Mouse (Mus musculus) spleen, embryonic (tissue): ENCODE measurements around the gene Gtf2f2.

Experiments
- CTCF ChIA-PET: fragments of 350-600 bp; sonication (Branson Sonifier 250); formaldehyde crosslinking; loops from one replicate; lab custom pipeline; 2022; lab: Charles Lee

Gene Gtf2f2

DNA sequence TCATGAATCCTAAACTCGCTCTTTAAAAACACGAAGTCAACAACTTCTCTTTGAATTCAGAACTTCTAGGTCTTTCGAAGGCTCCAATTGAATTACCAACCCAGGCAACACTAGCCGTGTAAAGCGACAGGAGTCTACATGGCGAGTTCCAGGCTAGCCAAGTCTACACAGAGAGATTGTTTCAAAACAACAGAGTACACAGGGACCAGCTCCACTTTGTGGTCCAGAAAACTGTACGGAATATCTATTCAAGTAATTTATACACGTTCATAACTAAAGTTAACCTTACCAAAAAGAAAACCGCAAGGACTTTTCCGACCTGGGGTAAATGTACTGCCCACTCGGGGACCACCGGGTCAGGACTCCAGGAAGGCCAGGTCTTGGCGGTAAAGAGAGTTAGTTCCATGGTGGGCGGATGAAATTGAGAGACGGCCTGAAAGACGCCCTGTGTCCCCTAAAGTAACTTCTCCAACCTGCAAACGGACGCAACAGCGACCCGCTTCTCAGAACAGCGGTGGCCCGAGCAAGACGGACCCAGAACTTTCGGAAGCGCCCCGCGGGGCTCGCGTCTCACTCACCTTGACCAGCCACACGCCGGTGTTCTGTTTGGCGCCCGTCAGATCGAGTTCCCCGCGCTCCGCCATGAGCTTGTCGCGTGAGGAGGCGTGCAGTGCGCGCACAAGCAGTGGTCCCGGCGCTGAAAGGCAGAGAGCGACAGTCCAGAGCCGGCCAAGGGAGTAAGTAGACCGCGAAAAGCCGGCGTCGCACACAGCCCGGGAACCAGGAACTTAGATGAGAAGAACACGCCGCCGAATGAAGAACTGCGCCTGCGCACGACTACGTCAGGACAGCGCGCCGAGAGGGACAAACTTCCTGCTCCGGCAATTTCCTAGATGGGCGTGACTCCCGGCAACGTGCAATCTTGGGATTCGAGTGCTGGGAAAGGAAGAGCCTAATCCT lies at the start of gene Gtf2f2:
Gene Gtf2f2 (minus strand): TSS at position 764 of the 960 bp plus-strand sequence.
- CTCF ChIA-PET: no interaction called here

DNA sequence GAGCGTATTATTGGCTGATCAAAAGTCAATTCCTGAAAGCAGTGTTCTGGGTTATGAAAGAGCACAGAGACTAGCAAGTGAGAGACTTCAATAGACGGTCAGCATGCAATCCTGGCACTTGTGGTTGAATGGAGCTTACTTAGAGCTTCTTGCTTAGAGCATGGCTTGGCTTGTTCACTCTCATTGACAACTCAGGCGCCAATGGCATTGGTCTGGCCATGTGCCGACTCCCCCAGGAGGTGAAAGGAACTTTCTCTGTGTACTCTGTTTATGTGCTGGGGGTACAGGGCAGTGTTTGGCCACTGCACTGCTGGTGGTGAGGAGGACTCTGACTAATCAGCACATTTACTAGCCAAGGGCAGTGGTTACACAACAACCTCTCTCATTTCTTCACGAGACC lies 48.8 kb upstream of the Gtf2f2 start:
- CTCF ChIA-PET: no interaction called here

DNA sequence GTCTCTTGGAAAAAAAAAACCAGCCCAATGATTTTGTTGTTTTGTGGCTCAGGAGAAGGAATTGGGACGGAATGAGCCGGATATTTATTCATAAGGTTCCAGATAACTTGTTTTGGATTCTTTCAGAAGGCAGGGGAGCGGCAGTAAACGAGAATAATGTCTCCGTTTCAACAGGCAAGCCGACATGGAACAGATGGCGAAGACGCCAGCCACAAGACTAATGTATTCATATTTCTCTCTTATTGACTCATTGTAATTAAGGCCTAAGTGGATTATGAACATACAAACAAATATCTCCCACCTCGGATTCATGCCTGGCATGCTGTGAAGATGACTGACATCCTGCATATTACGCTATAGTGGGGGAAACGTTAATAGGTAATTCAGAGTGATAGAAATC lies 43.1 kb upstream of the Gtf2f2 start:
- CTCF ChIA-PET: no interaction called here

DNA sequence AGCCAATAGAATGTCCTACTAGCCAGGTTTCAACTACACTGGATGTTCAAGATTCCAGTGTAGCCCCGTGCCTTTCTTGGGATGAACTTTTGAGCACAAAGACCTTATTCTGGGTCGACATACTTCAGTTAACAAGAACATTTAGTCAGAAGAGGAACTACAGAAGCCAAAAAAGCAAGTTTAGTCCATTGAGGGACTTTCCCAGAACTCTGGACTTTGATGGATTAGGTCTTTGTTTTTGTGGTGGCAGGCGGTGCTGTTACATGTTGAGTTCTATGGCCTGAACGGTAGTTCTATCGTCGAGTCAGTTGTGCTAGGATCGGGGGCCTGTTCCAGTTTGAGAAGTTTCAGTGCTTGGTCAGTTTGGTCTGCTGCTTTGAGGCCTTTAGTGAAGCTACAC lies 41.3 kb upstream of the Gtf2f2 start:
- CTCF ChIA-PET: no interaction called here

DNA sequence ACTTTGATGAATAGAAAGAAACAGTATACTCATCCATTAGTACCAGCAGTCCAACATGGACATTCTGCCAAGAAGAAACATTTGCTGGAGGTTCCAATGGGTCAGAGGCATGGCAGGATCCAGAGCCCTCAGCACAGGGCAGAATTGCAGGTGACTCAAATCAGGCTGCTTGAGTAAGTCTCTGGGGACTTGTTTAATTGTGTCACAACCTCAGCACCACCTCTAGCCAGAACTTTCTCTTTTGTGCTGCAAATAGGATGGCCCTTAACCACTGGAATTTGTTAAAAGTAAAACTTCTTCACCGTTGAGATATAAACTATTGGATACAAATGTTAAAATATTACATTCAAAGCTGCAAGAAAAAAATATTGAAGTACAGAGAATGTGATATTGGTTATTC lies 35.1 kb upstream of the Gtf2f2 start:
- CTCF ChIA-PET: no interaction called here

DNA sequence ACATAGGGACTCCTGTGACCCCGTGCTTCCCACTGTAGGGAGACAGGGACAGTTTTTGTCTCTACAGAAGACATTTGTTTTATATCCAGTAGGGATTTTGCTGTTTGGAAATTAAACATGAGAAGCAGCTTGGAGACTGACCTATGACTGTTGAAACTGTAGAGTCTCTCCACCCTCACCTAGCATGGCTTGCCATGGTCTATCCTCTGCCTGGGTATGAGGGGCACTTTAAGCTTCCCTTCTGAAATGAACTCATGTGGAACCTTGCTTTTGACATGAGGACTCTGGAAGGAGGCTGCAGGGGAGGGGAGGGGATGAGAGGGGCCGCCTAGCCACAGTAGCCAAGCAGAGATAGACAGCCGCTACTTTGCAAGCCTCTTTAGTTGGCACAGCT lies 33.5 kb upstream of the Gtf2f2 start:
- CTCF ChIA-PET: no interaction called here

DNA sequence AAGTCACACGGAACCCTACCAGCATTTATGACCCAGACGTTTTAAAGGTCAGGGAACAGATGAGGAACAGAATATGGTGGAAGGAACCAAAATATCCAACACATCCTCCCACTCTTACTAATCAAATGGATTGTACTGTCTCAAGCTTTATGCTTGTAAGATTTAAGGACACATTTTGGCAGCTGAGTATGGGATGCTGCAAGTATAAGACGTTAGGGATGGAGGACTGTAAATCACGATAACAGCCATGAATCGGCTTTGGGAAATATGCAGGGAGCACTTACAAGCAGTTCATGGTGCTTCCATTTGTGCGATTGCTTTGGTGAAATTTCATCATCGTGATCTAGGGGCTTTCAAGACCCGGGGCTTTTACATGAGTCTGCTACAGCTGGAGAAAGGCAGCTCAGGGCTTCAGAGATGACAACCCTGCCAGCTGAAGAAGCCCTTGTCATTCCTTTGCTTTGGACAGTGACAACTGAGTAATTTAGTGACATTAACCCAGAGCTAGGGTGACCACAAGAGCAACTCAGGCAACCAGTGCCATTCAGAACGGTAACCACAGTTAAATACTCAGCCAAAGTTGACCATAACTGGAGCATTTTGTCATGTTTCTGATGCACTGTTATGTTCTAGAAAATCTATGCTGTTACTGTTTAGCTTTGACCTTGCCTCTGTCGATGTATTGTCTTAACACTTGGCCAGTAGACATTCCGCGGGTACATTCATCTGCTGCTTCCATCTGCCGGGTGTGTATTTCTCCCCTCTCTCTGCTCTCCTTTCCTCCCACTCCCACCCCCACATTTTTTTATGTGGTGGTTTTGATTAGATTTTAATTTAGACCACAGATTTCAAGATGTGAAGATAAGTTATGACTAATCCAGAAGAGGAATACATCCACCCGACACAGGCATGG lies 32.8 kb upstream of the Gtf2f2 start:
- CTCF ChIA-PET: no interaction called here

DNA sequence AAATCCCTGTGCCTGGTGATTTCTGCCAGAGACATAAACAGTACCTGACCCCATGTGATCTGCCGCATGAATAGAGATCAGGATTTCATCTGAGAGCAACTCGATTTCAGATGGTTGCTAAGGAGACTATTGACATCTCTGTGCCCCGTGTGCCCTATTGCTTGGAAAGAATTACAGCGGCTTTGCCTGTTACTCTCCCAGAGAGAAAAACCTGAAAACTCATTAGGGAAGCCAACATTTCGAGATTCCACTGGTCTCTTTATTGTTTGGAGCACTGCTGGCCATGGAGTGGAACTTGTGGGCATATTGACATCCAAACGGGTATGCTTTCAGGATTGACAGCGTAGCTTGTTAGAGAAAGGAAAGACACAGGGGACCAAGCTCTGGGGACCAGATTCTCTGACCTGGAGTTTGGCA lies 22.6 kb upstream of the Gtf2f2 start:
- CTCF ChIA-PET: no interaction called here

DNA sequence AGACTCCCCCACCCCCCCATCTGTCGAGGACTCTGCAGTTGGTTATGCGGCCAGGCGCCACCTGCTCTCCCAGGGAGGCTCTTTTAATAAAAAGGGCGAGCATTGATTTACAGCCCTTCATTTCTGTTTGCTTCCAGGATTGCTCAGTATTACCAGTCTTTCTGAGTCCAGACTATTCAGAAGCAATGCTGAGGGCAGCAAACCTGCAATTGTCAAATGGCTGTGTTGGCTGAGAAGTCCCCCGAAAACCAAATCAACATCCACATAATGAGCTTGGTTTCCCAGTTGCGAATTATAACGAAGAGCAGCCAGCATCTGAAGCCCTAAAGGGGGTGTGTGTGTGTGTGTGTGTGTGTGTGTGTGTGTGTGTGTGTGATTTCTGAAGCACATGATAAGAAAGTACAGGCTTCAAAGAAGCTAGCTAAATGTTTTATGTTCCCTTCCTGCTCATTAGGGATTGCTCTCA lies 22.0 kb upstream of the Gtf2f2 start:
- CTCF ChIA-PET: no interaction called here

DNA sequence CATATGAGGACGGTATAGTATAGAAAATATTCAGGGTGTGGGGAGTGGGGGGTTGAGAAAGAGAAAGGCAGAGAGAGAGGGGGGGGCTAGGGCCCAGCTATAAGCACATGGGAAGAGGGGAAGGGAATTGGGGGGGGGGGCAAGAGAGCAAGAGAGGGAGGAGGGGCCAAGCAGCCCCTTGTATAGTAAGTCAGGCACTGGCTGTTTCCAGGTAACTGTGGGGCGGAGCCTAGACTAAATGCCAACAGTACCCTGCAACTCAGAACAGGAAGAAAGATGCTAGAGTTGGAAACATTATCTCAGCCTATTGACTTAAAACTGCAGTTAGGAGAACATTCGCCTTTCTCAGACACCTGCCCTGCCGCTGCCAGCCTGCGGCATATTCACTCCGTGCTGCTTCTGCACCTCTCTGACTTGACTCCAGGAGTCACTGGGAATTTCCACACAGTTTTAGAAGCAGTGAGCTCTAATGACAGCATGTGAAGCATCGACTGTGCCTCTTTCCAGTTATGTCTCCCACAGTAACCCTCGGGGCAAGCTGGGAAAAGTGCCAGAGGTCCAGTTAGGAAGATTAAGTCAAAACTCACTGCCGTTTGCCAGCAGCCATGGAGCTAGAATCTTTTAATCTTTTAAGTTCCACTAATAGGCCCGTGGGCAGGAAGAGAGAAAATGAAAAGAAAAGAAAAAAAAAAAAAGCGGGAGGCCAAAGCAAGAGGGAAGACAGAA lies 20.6 kb upstream of the Gtf2f2 start:
- CTCF ChIA-PET: no interaction called here

DNA sequence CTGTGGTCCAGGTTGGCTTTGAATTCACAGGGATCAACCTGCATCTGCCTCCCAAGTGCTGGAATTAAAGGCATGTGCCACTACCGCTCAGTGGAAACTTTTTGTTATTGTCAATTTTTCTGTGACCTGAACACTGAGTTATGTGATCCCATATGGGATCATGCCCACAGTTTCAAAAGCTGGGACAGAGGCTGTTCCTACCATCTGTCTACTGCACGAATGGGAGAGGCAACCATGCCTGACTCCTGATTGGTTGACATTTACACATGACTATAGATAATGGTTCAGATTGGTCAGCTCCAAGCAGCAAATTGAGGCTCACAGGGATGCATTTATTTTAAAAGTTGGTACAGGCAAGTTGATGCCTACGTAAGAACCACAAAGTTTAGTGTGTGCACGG lies 14.0 kb upstream of the Gtf2f2 start:
- CTCF ChIA-PET: no interaction called here

DNA sequence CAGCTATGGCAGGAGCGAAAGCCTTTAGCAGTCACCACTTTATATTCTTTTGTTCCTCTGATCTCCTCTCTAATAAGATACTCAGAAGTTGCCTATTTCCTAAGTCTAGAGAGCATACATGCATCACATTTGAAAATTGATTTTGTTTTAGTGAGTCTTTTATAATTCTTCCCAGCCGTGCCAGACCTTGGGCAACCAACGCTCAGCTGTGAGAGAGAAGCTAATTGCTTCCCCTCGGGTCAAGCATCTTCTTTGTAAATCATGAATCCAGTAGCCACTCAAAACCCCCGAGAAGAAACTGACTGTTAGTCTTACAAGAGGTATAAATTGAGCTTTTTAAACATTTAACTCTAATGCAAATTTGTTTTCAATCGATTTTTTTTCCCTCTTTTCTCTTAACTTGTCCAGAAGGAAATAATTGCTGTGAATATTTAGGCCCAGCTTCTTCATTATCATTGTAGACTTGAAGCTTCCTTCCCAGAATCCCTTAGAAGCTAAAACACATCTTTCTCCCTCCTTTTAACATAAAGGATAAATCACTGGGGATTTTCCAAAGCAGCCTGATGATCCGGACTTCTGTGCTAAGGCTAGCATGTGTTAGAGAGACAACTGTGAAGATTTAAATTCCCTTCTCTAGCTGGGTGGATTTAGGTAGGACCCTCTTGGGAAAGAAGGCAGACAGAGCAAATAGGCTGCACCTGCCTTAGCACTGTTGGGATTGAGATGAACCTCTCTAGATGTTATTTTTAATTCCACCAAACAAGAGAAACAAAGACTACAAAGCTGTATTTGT lies 10.5 kb upstream of the Gtf2f2 start:
- CTCF ChIA-PET: no interaction called here

DNA sequence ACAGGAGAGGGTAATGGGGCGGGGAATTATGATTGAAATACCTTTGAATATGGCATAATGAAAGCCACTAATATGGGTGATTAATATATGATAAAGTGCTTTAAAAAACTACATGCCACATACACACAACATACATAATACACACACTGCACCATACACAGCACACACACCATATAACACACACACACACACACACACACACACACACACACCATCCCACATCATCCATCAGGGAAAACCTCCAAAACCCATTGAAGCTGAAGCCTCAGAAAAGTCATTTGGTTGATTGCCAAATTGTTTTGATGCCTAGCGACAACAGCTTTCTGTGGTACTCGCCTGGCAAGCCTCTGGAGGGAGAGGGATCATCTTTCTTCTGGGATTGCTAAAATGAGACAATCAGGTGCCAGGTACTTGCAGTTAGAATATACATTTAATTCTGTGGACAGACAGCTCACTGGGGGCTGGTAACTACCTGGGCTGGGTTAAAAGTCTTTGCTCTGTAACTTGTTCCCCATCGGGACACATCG lies 9.7 kb upstream of the Gtf2f2 start:
- CTCF ChIA-PET: no interaction called here

DNA sequence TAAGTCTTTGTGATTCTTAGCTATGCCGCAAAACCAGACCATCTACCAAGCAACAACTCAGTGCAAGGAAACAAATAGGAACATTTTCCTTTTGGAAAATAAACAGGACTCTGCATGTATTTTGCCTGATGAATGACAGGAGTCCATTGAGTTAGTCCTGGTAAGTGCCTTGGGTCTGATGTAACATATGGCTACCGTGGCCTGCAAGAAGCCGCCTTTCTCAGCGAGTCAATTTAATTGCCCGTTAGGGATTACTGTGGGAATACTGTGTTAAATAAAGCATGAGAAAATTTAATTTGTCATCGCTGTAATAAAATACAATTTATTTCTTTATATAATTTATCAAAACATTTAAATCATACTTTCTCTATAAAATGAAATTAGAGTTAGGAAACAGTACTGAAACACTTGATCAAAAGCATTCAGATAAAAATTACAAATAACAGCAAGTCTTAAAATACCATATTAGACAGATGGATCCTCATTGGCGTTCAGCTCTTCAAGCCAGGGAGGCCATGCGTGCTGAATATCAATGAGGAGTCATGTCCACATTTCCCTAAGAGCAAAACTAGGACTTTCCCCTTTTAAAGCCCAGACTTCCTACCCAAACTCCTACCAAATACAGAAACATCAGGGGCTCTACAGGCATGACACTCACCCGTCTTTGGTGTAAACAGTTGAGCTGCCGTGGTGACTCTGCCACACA lies 7.3 kb upstream of the Gtf2f2 start:
- CTCF ChIA-PET: interaction anchor here (0.5 kb wide), 1 partner anchor 49 kb away, joined by 6 read pairs; no protein-coding TSS in a partner anchor

DNA sequence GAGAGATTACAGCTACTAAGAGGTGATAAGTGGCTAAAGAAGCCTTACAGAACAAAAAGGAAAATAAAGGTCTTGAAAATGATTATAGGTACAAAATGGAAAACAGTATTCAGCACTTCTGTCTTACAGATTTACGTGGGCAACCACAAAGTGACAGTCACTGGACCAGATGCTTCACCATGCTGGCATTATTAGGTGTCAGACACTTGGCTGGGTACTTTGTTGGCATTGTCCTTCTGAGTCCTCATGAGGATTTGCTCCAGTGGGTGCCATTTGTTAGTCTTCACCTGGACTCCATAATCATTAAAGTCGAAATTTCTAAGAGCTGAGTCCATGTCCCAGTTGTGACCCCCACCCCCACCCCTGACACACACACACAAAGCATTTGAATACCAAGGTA lies 3.7 kb upstream of the Gtf2f2 start:
- CTCF ChIA-PET: no interaction called here

DNA sequence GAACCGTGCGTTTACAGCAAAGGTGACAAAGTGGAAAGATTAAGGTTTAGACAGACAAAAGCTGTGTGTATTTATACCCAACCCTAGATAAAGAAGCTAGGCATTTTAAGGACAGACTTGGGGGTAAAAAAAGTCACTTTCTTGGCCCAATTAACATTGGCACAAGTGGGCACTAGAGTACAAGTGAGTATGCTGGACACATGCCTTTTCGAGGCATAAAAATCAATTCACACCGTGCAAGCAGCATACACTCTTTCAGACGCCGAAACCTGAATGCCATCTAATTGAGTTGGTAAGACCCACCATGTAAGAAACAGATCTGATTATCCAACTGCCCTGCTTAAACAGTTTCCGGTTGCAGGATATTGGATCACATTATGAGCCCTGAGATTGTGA lies 395 bp upstream of the Gtf2f2 start:
- CTCF ChIA-PET: no interaction called here

DNA sequence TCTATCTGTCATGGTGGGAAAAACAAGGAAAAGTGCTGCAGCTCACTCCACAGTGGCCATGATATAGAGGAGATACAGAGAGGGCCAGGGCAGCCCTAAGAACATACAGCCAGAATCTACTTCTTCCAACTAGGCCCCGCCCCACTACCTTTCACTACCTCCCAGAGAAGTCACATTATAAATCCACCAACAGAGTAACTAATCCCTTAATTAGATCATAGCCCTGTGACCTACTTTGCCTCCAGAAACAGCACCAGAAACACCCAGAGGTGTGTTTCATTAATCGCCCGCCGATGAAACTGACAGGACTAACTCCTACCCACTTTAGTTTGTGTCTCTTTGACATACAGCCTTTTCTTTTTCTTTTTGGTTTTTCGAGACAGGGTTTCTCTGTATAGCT lies 1.5 kb downstream of the Gtf2f2 start:
- CTCF ChIA-PET: no interaction called here

DNA sequence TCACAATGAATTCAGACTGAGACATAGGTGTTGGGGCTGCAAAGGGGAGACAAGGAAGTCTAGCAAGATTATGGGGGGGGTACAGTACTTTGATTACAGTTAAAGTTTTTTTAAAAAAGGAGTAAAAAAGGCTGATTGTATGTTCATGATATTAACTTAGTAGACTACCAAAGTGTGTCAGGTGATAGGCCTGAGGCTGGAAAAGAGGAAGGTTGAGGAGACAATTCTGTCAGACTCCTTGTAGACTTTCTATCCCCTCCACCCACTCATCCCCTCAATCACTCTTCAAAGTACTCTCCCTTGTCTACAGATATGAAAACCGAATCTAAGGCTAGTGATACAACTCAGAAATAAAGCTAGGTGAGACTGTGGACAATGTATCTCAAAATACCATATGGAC lies 2.5 kb downstream of the Gtf2f2 start:
- CTCF ChIA-PET: no interaction called here

DNA sequence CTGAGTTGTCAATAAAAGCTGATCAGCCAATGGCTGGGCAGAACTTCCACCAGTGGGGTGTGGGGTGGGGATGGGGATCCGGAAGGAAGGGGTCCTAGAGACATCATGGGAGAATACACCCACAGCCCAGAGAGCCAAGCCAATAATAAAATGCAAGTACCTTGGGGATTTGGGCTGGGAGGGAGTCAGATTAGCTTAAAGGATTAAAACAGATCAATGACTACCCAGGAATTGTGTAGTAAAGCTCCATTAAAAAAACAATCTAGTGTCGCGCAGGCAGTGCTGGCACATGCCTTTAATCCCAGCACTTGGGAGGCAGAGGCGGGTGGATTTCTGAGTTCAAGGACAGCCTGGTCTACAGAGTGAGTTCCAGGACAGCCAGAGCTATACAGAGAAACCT lies 5.7 kb downstream of the Gtf2f2 start:
- CTCF ChIA-PET: interaction anchor here (0.7 kb wide), 1 partner anchor 62 kb away, joined by 4 read pairs; no protein-coding TSS in a partner anchor

DNA sequence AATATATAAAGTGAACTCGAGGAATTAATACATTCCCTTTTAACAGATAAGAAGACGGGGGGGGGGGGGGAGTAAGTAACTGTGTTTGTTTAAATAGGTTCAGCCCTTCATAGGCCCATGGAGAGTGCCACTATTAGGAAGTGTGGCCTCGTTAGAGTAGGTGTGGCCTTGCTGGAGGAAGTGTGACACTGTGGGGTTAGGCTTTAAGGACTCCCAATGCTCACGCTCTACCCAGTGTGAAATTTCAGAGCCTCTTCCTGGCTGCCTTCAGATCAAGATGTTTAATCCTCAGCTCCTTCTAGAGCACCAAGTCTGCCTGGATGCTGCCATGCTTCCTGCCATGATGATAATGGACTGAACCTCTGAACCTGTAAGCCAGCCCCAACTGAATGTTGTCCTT lies 8.9 kb downstream of the Gtf2f2 start:
- CTCF ChIA-PET: no interaction called here
